Mouse (Mus musculus) bone marrow macrophage, adult 2 months (primary cell): Measurements from ENCODE around the gene Tmem98.

Source experiments
- CTCF ChIP-seq: IDR thresholded peaks from 2 replicates; pipeline ENCODE4 v1.5.1; 2012; ENCODE audit warnings: low read depth, mild to moderate bottlenecking, low read length, moderate library complexity
- POLR2A ChIP-seq: IDR thresholded peaks from 2 replicates; pipeline ENCODE4 v1.6.1; 2012; ENCODE audit warnings: mild to moderate bottlenecking, low read depth, low read length, borderline replicate concordance

- TF ChIP-seq CTCF (no peak), POLR2A (no peak)
These were observed 7.3 kb upstream of the Tmem98 start for GRCm38 (mm10) chr11:80802706-80803105.
